ENCODE assay signal across 39 mouse cellular contexts in the genomic region with DNA sequence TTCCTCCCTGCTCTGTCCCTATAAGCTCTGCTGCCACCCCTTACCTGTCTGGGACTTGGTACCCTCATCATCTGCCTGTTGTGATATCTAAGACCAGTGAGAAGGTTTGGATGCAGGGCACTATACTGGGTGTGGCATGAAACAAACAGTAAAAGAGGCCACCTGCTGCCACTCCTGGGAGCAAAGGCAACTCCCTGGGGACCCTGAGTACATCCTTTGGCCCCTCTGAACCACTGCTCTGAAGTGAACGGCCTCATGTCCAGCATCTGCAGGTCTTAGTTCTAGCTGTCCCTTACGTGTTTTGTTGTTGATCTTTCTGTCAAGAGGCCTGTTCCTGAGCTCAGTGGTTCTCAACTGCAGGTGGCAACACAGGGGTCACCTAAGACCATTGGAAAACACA. TPM values are rescaled to one million over a fixed set of nuclear protein-coding genes. Genes with fewer than 3 reads are reported as not detected.
"Had no signal": no experiment of that assay in that cellular context is flagged by ENCODE, and none has a peak within 500 bp of the region (broad histone marks: within the 10 kb centered on the region; RNA-seq: fewer than 3 reads in every experiment).

No protein-coding gene starts in this region.

- ATAC-seq: hindbrain, embryonic 16.5 days; inflammation-experienced regulatory T-cells, adult 6 months; intestine, embryonic 15.5 days had no signal

- H3K27ac ChIP-seq: gastrocnemius, adult 2 months; heart, adult 2 months; hindbrain, embryonic 10.5 days; hindbrain, embryonic 12.5 days; hindbrain, embryonic 14.5 days; intestine, embryonic 15.5 days; kidney, embryonic 15.5 days; kidney, postnatal 0 days; limb, embryonic 13.5 days; limb, embryonic 15.5 days; liver, embryonic 13.5 days had no signal

- DNase-seq: gastrocnemius, adult 2 months; gastrocnemius, postnatal 10 days; gastrocnemius, postnatal 25 days; heart, adult 2 months; heart, postnatal 10 days; heart, postnatal 4 days; kidney, adult 11 months; kidney, adult 2 months; kidney, adult 9 months; kidney, postnatal 14 days; kidney, postnatal 36 days; layer of hippocampus, adult 9-11 months; layer of hippocampus, postnatal 36 days; left cerebral cortex, postnatal 4 days; liver, embryonic 13.5 days had no signal

- H3K9ac ChIP-seq: heart, embryonic 12.5 days; hindbrain, embryonic 12.5 days; hindbrain, embryonic 14.5 days; intestine, embryonic 15.5 days; kidney, embryonic 15.5 days; limb, embryonic 13.5 days; limb, embryonic 15.5 days; liver, embryonic 13.5 days had no signal

- H3K27me3 ChIP-seq: heart, embryonic 12.5 days; hindbrain, embryonic 12.5 days; intestine, embryonic 15.5 days; kidney, embryonic 15.5 days; limb, embryonic 13.5 days; limb, embryonic 15.5 days; liver, embryonic 13.5 days had no signal

- H3K9me3 ChIP-seq: hindbrain, embryonic 10.5 days; intestine, embryonic 15.5 days; kidney, embryonic 15.5 days; limb, embryonic 13.5 days; limb, embryonic 15.5 days; liver, embryonic 13.5 days had no signal

- H3K4me3 ChIP-seq: gastrocnemius, adult 2 months; heart, adult 2 months; heart, embryonic 12.5 days; hindbrain, embryonic 10.5 days; hindbrain, embryonic 12.5 days; intestine, embryonic 15.5 days; kidney, embryonic 15.5 days; limb, embryonic 13.5 days; limb, embryonic 15.5 days; liver, embryonic 13.5 days had no signal

- H3K4me2 ChIP-seq: heart, embryonic 12.5 days; hindbrain, embryonic 12.5 days; hindbrain, embryonic 14.5 days; intestine, embryonic 15.5 days; kidney, embryonic 15.5 days; limb, embryonic 13.5 days; limb, embryonic 15.5 days; liver, embryonic 13.5 days had no signal

- H3K36me3 ChIP-seq: heart, embryonic 12.5 days; hindbrain, embryonic 10.5 days; hindbrain, embryonic 12.5 days; intestine, embryonic 15.5 days; kidney, embryonic 15.5 days; limb, embryonic 13.5 days; limb, embryonic 15.5 days; liver, embryonic 13.5 days had no signal

- H3K4me1 ChIP-seq: heart, embryonic 12.5 days; hindbrain, embryonic 10.5 days; hindbrain, embryonic 12.5 days; intestine, embryonic 15.5 days; kidney, embryonic 15.5 days; limb, embryonic 13.5 days; limb, embryonic 15.5 days; liver, embryonic 13.5 days had no signal

RNA-seq across cellular contexts. Expression of gene Hrg, which starts 12.3 kb away (rescaled TPM):
- total RNA-seq: gastrocnemius, adult 2 months; gastrocnemius, postnatal 25 days; granulocyte monocyte progenitor cell, adult 5-6 weeks; heart, adult 2 months; heart, postnatal 10 days; heart, postnatal 25 days; heart, postnatal 4 days; layer of hippocampus, adult 18-20 months; layer of hippocampus, adult 8-10 months; layer of hippocampus, postnatal 14 days; layer of hippocampus, postnatal 36 days; left cerebral cortex, adult 18-20 months; left cerebral cortex, adult 8-10 months; left cerebral cortex, postnatal 10 days; left cerebral cortex, postnatal 25 days; left cerebral cortex, postnatal 4 days had no signal
- polyA plus RNA-seq: frontal cortex, adult 2 months; heart, adult 2 months; heart, embryonic 12.5 days; heart, embryonic 14.5 days; heart, embryonic 16.5 days; hindbrain, embryonic 10.5 days; hindbrain, embryonic 12.5 days; hindbrain, embryonic 16.5 days; inflammation-experienced regulatory T-cells, adult 6 months; intestine, embryonic 15.5 days; kidney, embryonic 15.5 days; limb, embryonic 11.5 days; limb, embryonic 13.5 days; limb, embryonic 15.5 days had no signal

RNA-seq across cellular contexts. Expression of gene Fetub, which starts 20.4 kb away (rescaled TPM):
- total RNA-seq: gastrocnemius, adult 2 months; gastrocnemius, postnatal 25 days; granulocyte monocyte progenitor cell, adult 5-6 weeks; heart, postnatal 10 days; heart, postnatal 4 days; layer of hippocampus, postnatal 36 days; left cerebral cortex, adult 18-20 months; left cerebral cortex, adult 8-10 months; left cerebral cortex, postnatal 25 days; left cerebral cortex, postnatal 4 days had no signal
- polyA plus RNA-seq: heart, embryonic 12.5 days; heart, embryonic 14.5 days; heart, embryonic 16.5 days; hindbrain, embryonic 10.5 days; hindbrain, embryonic 12.5 days; hindbrain, embryonic 14.5 days; hindbrain, embryonic 16.5 days; limb, embryonic 11.5 days; limb, embryonic 13.5 days had no signal

RNA-seq across cellular contexts. Expression of gene Ahsg, which starts 47.5 kb away (rescaled TPM):
- total RNA-seq: gastrocnemius, adult 2 months; gastrocnemius, postnatal 25 days; granulocyte monocyte progenitor cell, adult 5-6 weeks; layer of hippocampus, adult 18-20 months; layer of hippocampus, adult 8-10 months; layer of hippocampus, postnatal 14 days; layer of hippocampus, postnatal 36 days; left cerebral cortex, adult 18-20 months; left cerebral cortex, postnatal 10 days; left cerebral cortex, postnatal 25 days; left cerebral cortex, postnatal 4 days had no signal
- polyA plus RNA-seq: hindbrain, embryonic 12.5 days; hindbrain, embryonic 14.5 days; hindbrain, embryonic 16.5 days; inflammation-experienced regulatory T-cells, adult 6 months; kidney, adult 2 months; limb, embryonic 11.5 days; limb, embryonic 13.5 days had no signal
